Mouse (Mus musculus) mesoderm, embryonic 11.5 days (tissue): Measurements from ENCODE around the gene Utrn.

Experiments
- DNase-seq: peaks from one replicate; pipeline ENCODE4 v3.0.0-alpha.2; 2012; ENCODE audit warnings: low read depth, low spot score

Gene Utrn

GRCm38 (mm10) chr10:12869846-12870245 lies 681 bp upstream of the Utrn start:
- no peak for DNase-seq

- peak; percentile 77 for DNase-seq
These were observed 756 bp downstream of the Utrn start for GRCm38 (mm10) chr10:12868189-12869028.

GRCm38 (mm10) chr10:12867733-12868188 lies 1.4 kb downstream of the Utrn start:
- no peak for DNase-seq

GRCm38 (mm10) chr10:12866971-12867732 lies 2.0 kb downstream of the Utrn start:
- peak; percentile 54 for DNase-seq

GRCm38 (mm10) chr10:12865201-12865600 lies 4.0 kb downstream of the Utrn start:
- DNase-seq: no peak

GRCm38 (mm10) chr10:12863581-12863980 lies 5.6 kb downstream of the Utrn start:
- no peak for DNase-seq

- DNase-seq: no peak
These were observed 7.1 kb downstream of the Utrn start for GRCm38 (mm10) chr10:12862047-12862446.

- no peak for DNase-seq
These were observed 7.8 kb downstream of the Utrn start for GRCm38 (mm10) chr10:12861381-12861780.

GRCm38 (mm10) chr10:12860765-12861164 lies 8.4 kb downstream of the Utrn start:
- no peak for DNase-seq

GRCm38 (mm10) chr10:12860331-12860730 lies 8.8 kb downstream of the Utrn start:
- no peak for DNase-seq

- no peak for DNase-seq
These were observed 11.1 kb downstream of the Utrn start for GRCm38 (mm10) chr10:12858017-12858416.

GRCm38 (mm10) chr10:12854298-12854697 lies 14.9 kb downstream of the Utrn start:
- DNase-seq: no peak

- no peak for DNase-seq
These were observed 15.4 kb downstream of the Utrn start for GRCm38 (mm10) chr10:12853776-12854175.

- no peak for DNase-seq
These were observed 16.0 kb downstream of the Utrn start for GRCm38 (mm10) chr10:12853196-12853620.

- no peak for DNase-seq
These were observed 16.6 kb downstream of the Utrn start for GRCm38 (mm10) chr10:12852416-12853195.

GRCm38 (mm10) chr10:12850781-12851471 lies 18.2 kb downstream of the Utrn start:
- DNase-seq: no peak

GRCm38 (mm10) chr10:12848322-12849108 lies 20.6 kb downstream of the Utrn start:
- no peak for DNase-seq

- no peak for DNase-seq
These were observed 26.6 kb downstream of the Utrn start for GRCm38 (mm10) chr10:12842543-12842942.

GRCm38 (mm10) chr10:12841497-12841896 lies 27.7 kb downstream of the Utrn start:
- no peak for DNase-seq

GRCm38 (mm10) chr10:12837636-12838035 lies 31.5 kb downstream of the Utrn start:
- DNase-seq: no peak
